Mouse (Mus musculus): ENCODE measurements around the gene Ugt3a2.

The Ugt3a2 gene

GRCm38 (mm10) chr15:9335341-9335740 is at the start of gene Ugt3a2:
Ugt3a2 (plus strand) TSS chr15:9335550.
- DNase-seq = no peak

DNA sequence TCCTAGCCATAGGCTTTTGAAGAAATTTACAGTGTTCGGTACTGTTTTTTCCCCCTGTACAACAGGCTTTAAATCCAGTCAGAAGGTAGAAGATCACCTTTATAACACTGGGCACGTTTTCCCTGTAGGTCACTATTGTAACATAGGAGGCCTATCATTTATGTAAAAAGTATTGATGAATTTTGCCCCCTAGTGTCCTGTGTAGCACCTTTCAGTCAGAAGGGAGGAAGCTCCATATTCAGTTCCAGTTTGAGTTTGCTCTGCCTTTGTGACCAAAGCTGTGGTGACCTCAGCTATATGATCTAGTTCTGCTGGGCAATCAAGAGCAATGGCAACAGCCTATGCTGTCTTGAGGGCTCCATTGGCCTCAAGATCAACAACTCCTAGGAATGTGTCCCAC is 45.7 kb upstream of the Ugt3a2 start:
- DNase-seq = peak; percentile 17

DNA sequence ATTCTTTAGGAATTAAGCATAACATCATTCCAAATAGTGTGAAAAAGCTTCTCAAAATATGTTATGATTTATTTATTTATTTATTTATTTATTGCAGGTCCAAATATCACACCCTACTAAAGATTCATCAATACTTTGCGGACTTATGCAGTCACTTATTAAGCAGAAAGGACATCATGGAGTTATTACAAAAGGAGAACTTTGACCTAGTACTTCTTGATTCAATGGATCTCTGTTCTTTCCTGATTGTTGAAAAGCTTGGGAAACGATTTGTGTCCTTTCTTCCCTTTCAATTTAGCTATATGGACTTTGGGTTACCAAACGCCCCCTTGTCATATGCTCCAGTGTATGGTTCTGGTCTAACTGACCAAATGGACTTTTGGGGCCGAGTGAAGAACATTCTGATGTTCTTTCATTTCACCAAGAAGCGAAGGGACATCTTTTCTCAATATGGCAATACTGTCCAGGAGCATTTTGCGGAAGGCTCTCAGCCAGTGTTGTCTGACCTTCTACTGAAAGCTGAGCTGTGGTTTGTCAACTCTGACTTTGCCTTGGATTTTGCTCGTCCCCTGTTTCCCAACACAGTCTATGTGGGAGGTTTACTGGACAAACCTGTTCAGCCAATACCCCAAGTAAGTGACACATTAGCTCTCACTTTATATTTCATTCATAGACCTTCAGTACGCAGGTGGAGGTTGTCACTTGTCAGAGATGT is 29.2 kb upstream of the Ugt3a2 start:
- DNase-seq = no peak

- no peak for DNase-seq
Observed at GRCm38 (mm10) chr15:9334596-9334995, 754 bp upstream of the Ugt3a2 start.

- no peak for DNase-seq
Observed at GRCm38 (mm10) chr15:9336616-9337015, 1.3 kb downstream of the Ugt3a2 start.

DNA sequence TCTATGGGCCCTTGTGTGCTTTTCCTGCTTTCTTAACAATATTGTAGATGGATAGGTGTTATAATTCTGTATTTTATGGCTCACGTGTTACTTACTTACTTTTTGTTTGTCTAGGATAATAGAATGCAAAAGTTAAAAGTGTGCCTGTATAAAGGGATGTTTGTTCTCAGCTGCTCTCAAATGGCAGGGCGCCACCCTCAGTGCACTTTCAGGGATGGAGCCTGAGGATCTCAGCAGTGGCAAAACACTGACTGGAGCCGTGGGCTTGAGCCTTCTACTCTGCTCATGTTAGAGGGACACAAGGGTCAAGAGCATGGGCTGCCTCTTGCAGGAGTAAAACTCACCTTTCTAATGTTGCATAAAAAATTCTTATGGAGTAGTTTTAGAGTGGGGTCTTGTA is 1.7 kb downstream of the Ugt3a2 start:
- no peak for DNase-seq

GRCm38 (mm10) chr15:9348739-9349138 is 13.4 kb downstream of the Ugt3a2 start:
- DNase-seq = no peak

DNA sequence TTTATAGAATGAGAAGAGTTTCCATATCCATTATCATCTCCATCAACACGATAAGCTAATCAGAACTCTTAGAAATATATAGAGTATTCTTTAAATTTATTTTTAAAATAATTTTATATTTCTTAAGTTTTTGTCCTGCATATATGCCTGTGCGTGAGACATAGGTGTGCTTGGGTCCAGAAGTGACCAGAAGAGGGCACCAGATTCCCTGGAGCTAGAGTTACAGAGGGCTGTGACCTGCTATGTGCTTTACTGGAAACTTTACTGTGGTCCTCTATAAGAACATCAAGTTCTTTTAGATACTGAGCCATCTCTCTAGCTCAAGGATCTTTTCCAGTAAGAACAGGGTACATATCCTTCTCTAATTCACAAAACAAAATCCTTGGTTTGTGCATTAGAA is 27.5 kb downstream of the Ugt3a2 start:
- no peak for DNase-seq

GRCm38 (mm10) chr15:9368774-9369173 is 33.4 kb downstream of the Ugt3a2 start:
- DNase-seq = no peak

DNA sequence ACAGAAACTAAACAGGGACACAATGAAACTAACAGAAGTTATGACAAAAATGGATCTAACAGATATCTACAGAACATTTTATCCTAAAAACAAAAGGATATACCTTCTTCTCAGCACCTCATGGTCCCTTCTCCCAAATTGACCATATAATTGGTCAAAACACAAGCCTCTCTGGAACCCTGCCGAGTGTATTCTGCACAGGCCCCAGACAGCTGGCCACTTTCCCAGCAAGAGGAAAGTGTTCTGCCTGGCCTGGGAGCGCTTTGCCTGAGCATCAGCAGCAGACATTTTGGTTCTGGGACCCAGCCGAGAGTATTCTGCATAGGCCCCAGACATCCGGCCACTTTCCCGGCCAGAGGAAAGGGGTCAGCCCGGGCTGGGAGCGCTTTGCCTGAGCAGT is 40.9 kb downstream of the Ugt3a2 start:
- DNase-seq = peak; percentile 87

GRCm38 (mm10) chr15:9409475-9409874 is 74.1 kb downstream of the Ugt3a2 start:
- DNase-seq = no peak

All from heart, adult 11 months (tissue).